Mouse (Mus musculus) spleen, adult 2 months (tissue): ENCODE data around the gene Tnfaip8l1.

Source experiments
- CTCF ChIP-seq: fragments of 200-500 bp; IDR thresholded peaks from 2 replicates; pipeline ENCODE4 v1.5.1; 2011; ENCODE audit warnings: mild to moderate bottlenecking, inconsistent platforms; ENCODE audit not compliant: insufficient read depth, insufficient read length, insufficient replicate concordance; ENCODE audit errors: extremely low read depth
- POLR2A ChIP-seq: fragments of 200-500 bp; IDR thresholded peaks from 2 replicates; pipeline ENCODE4 v1.6.1; 2011; ENCODE audit warnings: low read depth, low read length, inconsistent platforms

GRCm38 (mm10) chr17:56146131-56146530 is 16.1 kb upstream of the Tnfaip8l1 start:
- TF ChIP-seq POLR2A (no peak), CTCF (no peak)
